Mouse (Mus musculus) hindbrain, embryonic 14.5 days (tissue): ENCODE measurements around the gene Rabggta. TPM values are rescaled to one million over a fixed set of nuclear protein-coding genes. Genes with fewer than 3 reads are reported as not detected.

ENCODE experiments used
- ATAC-seq: fragments of 200-750 bp; cut with Nextera tagmentation; 2 replicates; pipeline ENCODE4 v1.8.0; 2017; ENCODE audit warnings: moderate number of reproducible peaks, mild to moderate bottlenecking, moderate TSS enrichment, moderate library complexity; ENCODE audit not compliant: low FRiP score
- DNase-seq: peaks from one replicate; pipeline ENCODE4 v3.0.0-alpha.2; 2015; ENCODE audit warnings: low spot score
- H3K27ac ChIP-seq: fragments of 300-500 bp; sonication (generic); 2 replicates; pipeline ENCODE4 v1.5.1; 2014; ENCODE audit warnings: mild to moderate bottlenecking, moderate library complexity
- H3K27me3 ChIP-seq: fragments of 300-500 bp; sonication (generic); 2 replicates; pipeline ENCODE4 v1.6.1; 2014; ENCODE audit warnings: mild to moderate bottlenecking, low read length, mixed read lengths; ENCODE audit not compliant: control insufficient read depth, insufficient read depth
- H3K36me3 ChIP-seq: fragments of 300-500 bp; sonication (generic); replicated peaks from 2 replicates; pipeline ENCODE4 v1.6.1; 2014; ENCODE audit not compliant: control insufficient read depth, insufficient read depth
- H3K4me1 ChIP-seq: fragments of 300-500 bp; sonication (generic); replicated peaks from 2 replicates; pipeline ENCODE4 v1.6.1; 2014; ENCODE audit warnings: antibody characterized with exemption, low read length, mixed read lengths; ENCODE audit not compliant: control insufficient read depth, insufficient read depth
- H3K4me2 ChIP-seq: fragments of 300-500 bp; sonication (generic); replicated peaks from 2 replicates; pipeline ENCODE4 v1.6.1; 2014; ENCODE audit warnings: mild to moderate bottlenecking, moderate library complexity
- H3K4me3 ChIP-seq: fragments of 300-500 bp; sonication (generic); replicated peaks from 2 replicates; pipeline ENCODE4 v1.5.1; 2014; ENCODE audit warnings: mild to moderate bottlenecking, low read length
- H3K9ac ChIP-seq: fragments of 300-500 bp; sonication (generic); 2 replicates; pipeline ENCODE4 v1.6.1; 2014
- H3K9me3 ChIP-seq: fragments of 300-500 bp; sonication (generic); 2 replicates; pipeline ENCODE4 v1.6.1; 2016; ENCODE audit warnings: low read length; ENCODE audit not compliant: control insufficient read depth
- WGBS: fragments of 180-500 bp; shearing (Covaris S2); extraction: QIAGEN DNeasy Blood & Tissue Kit; methylation state at CpG from one replicate; pipeline ENCODE4 v1.1.7; 2014; 5-methylcytosine and 5-hydroxymethylcytosine counted together
- polyA plus RNA-seq: library from polyadenylated mRNA; unstranded; fragments of >200 nt; fragmentation: Nextera tagmentation; extraction: Ambion mirVana; gene quantifications from 2 replicates; pipeline ENCODE4 v1.2.1, GENCODE M21; 2014

The Rabggta gene
- polyA plus RNA-seq, 1 experiment from 2014 or later = 46.2 TPM

GRCm38 (mm10) chr14:55722438-55722945, 429 bp upstream of the Rabggta start:
- Histone ChIP-seq H3K4me3 (peak overlapping the region; percentile 66), H3K36me3 (peaks cover 24% of the 10 kb centered on the region), H3K4me2 (peak overlapping the region; percentile 69), H3K4me1 (peaks cover 12% of the 10 kb centered on the region; the same call in 1 of the 2 replicates), H3K9me3 (no peaks in the 10 kb centered on the region), H3K27ac (peak overlapping the region; percentile 90; the same call in 1 of the 2 replicates), H3K9ac (peak overlapping the region; percentile 73; the same call in 1 of the 2 replicates), H3K27me3 (no peaks in the 10 kb centered on the region)
- DNase-seq (no peak), ATAC-seq (no peak; the same call in 1 of the 2 replicates)
- 51% methylated on average over 8 of the region's 8 CpGs for WGBS

GRCm38 (mm10) chr14:55721076-55721475, 987 bp downstream of the Rabggta start:
- Histone ChIP-seq H3K4me1 (peaks cover 12% of the 10 kb centered on the region; the same call in 1 of the 2 replicates), H3K36me3 (peaks cover 37% of the 10 kb centered on the region), H3K27ac (0 out of 2 replicates have a peak overlapping the region, but pooled peaks have one; percentile 90), H3K9me3 (no peaks in the 10 kb centered on the region), H3K4me2 (peak overlapping the region; percentile 69), H3K4me3 (peak overlapping the region; percentile 66), H3K27me3 (no peaks in the 10 kb centered on the region), H3K9ac (peak overlapping the region; percentile 73)
- ATAC-seq (no peak), DNase-seq (no peak)
- WGBS = 73% methylated on average over 6 of the region's 6 CpGs

- no peak overlapping the region; the same call in 1 of the 2 replicates for H3K9ac ChIP-seq
- H3K4me3 ChIP-seq = no peak overlapping the region
- H3K27me3 ChIP-seq = no peaks in the 10 kb centered on the region
- H3K36me3 ChIP-seq = peaks cover 39% of the 10 kb centered on the region
- ATAC-seq = no peak
- H3K9me3 ChIP-seq = no peaks in the 10 kb centered on the region
- no peak overlapping the region; the same call in 1 of the 2 replicates for H3K4me2 ChIP-seq
- H3K27ac ChIP-seq = no peak overlapping the region
- 92% methylated on average over 12 of the region's 12 CpGs for WGBS
- no peak for DNase-seq
- H3K4me1 ChIP-seq = peaks cover 12% of the 10 kb centered on the region; the same call in 1 of the 2 replicates
Measured at GRCm38 (mm10) chr14:55720666-55721065, 1.4 kb downstream of the Rabggta start.

- no peaks in the 10 kb centered on the region for H3K9me3 ChIP-seq
- ATAC-seq (no peak), DNase-seq (no peak)
- H3K4me1 ChIP-seq = peaks cover 12% of the 10 kb centered on the region; the same call in 1 of the 2 replicates
- no peak overlapping the region; the same call in 1 of the 2 replicates for H3K9ac ChIP-seq
- no peak overlapping the region for H3K27ac ChIP-seq
- no peak overlapping the region for H3K4me3 ChIP-seq
- peaks cover 39% of the 10 kb centered on the region for H3K36me3 ChIP-seq
- H3K27me3 ChIP-seq = no peaks in the 10 kb centered on the region
- no peak overlapping the region for H3K4me2 ChIP-seq
- 88% methylated on average over 6 of the region's 6 CpGs for WGBS
Measured at GRCm38 (mm10) chr14:55719737-55720136, 2.3 kb downstream of the Rabggta start.

- H3K4me1 ChIP-seq = peaks cover 7% of the 10 kb centered on the region; the same call in 1 of the 2 replicates
- H3K9me3 ChIP-seq = no peaks in the 10 kb centered on the region
- no peak for ATAC-seq
- H3K36me3 ChIP-seq = peaks cover 39% of the 10 kb centered on the region
- H3K27ac ChIP-seq = no peak overlapping the region
- H3K4me3 ChIP-seq = no peak overlapping the region
- H3K4me2 ChIP-seq = no peak overlapping the region
- no peak for DNase-seq
- H3K9ac ChIP-seq = no peak overlapping the region
- peaks cover 11% of the 10 kb centered on the region; the same call in 1 of the 2 replicates for H3K27me3 ChIP-seq
- WGBS = 89% methylated on average over 8 of the region's 8 CpGs
Measured at GRCm38 (mm10) chr14:55716884-55717283, 5.2 kb downstream of the Rabggta start.

- WGBS = 95% methylated on average over 6 of the region's 6 CpGs
Measured at GRCm38 (mm10) chr14:55716271-55716670, 5.8 kb downstream of the Rabggta start.

GRCm38 (mm10) chr14:55714893-55715292, 7.2 kb downstream of the Rabggta start:
- 47% methylated on average over 6 of the region's 6 CpGs for WGBS
- ATAC-seq = no peak
- no peaks in the 10 kb centered on the region for H3K4me1 ChIP-seq
- H3K36me3 ChIP-seq = peaks cover 36% of the 10 kb centered on the region
- no peak for DNase-seq
- no peak overlapping the region for H3K9ac ChIP-seq
- H3K27ac ChIP-seq = no peak overlapping the region
- no peaks in the 10 kb centered on the region for H3K9me3 ChIP-seq
- H3K27me3 ChIP-seq = peaks cover 11% of the 10 kb centered on the region; the same call in 1 of the 2 replicates
- H3K4me3 ChIP-seq = no peak overlapping the region
- H3K4me2 ChIP-seq = no peak overlapping the region

More at GRCm38 (mm10) chr14:55716271-55716670, 5.8 kb downstream of the Rabggta start:
- Histone ChIP-seq H3K27ac (no peak overlapping the region), H3K4me2 (no peak overlapping the region), H3K9ac (no peak overlapping the region), H3K27me3 (peaks cover 11% of the 10 kb centered on the region; the same call in 1 of the 2 replicates), H3K36me3 (peaks cover 39% of the 10 kb centered on the region), H3K4me3 (no peak overlapping the region), H3K9me3 (no peaks in the 10 kb centered on the region), H3K4me1 (peaks cover 5% of the 10 kb centered on the region; the same call in 1 of the 2 replicates)
- DNase-seq (no peak), ATAC-seq (no peak)

- no peak within 1 kb of the TSS for H3K4me2 ChIP-seq
- H3K4me1 ChIP-seq = no peaks in the 10 kb centered on the region
- H3K36me3 ChIP-seq = peaks cover 27% of the 10 kb centered on the region
- no peak within 1 kb of the TSS for H3K9ac ChIP-seq
- peaks cover 11% of the 10 kb centered on the region; the same call in 1 of the 2 replicates for H3K27me3 ChIP-seq
- DNase-seq (no peak), ATAC-seq (no peak)
- no peaks in the 10 kb centered on the region for H3K9me3 ChIP-seq
- H3K27ac ChIP-seq = no peak within 1 kb of the TSS
- WGBS = 34% methylated on average over 4 of the region's 4 CpGs
- no peak within 1 kb of the TSS for H3K4me3 ChIP-seq
Measured at GRCm38 (mm10) chr14:55713729-55714122, 8.3 kb downstream of the Rabggta start, which contains the start of gene Tgm1. Tgm1 (minus strand) TSS chr14:55713926.

GRCm38 (mm10) chr14:55713007-55713728, 8.9 kb downstream of the Rabggta start:
- no peak overlapping the region for H3K4me2 ChIP-seq
- H3K27me3 ChIP-seq = peaks cover 11% of the 10 kb centered on the region; the same call in 1 of the 2 replicates
- WGBS = 16% methylated on average over 25 of the region's 25 CpGs
- no peak for DNase-seq
- no peaks in the 10 kb centered on the region for H3K4me1 ChIP-seq
- H3K9ac ChIP-seq = no peak overlapping the region
- peaks cover 22% of the 10 kb centered on the region for H3K36me3 ChIP-seq
- no peaks in the 10 kb centered on the region for H3K9me3 ChIP-seq
- H3K27ac ChIP-seq = no peak overlapping the region
- H3K4me3 ChIP-seq = no peak overlapping the region
- no peak for ATAC-seq
